Mouse (Mus musculus) C3H10T1/2 (cell line): Measurements from ENCODE around the gene Siglech. TPM values are rescaled to one million over a fixed set of nuclear protein-coding genes. Genes with fewer than 3 reads are reported as not detected.

Source experiments
- polyA plus RNA-seq, 2 experiments: library from polyadenylated mRNA; unstranded; fragments of >200 nt; fragmentation: generic; extraction: Trizol; gene quantifications; one replicate each; pipeline ENCODE4 v1.2.1; 2012; ENCODE audit warnings: missing spikeins in 2 of 2

Gene Siglech
- not detected for polyA plus RNA-seq

DNA sequence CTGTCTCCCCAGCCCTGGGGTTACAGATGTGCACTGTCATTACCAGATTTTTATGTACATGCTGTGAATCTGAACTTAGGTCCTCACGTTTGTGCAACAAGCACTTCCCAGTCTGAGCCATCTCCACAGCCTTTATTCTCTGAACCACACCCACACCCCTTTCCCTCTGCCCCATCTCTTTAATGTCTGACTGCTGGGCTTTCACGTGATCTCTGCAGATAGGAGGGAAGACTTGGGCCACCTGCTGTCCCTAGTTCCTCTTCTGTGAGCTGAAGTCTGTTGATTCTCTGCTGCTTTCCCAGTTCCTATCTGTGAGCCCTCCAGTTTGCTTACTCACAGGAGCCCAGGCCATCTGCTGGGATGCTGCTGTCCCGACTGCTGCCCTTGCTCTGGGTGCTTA, at the start of gene Siglech:
TSS of gene Siglech (plus strand) at position 253 of the 400 bp plus-strand sequence.

DNA sequence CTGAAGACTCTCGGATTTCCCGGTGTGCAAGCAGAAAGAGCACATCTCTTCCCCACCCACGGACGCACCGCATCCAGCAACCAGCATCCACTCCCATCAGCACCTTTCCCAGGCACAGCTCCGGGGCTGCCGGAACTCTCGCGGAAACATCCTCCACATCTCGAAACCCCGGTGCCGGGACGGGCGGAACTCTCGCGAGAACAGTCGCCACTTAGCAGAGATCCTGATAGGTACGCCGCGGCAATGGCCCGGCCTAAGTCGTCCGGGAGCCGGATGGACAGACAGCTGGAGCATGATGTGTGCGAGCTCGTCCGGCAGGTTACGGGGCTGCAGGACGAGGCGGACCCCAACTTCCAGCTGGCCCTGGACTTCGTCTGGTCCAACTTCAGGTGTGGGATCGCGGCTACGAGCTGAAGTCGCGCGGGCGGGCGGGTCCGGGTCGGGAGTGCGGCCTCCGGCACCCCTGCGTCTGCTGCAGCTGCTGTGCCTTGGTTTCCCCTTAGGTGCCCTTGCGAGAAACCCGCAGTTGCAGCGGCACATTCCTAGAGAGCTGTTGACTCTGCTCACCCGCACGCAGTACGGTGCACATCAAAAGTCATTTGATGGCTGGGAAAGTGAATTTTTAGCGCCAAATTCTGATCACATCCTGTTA, 26.1 kb downstream of the Siglech start, which contains the start of gene Tubgcp5:
TSS of gene Tubgcp5 (plus strand) at position 203 of the 652 bp plus-strand sequence.

Other genes starting within 250 kb of the Siglech start
- 1 to 10 TPM in 1 of 2 experiments, under 1 TPM in 1; 0.18 to 3.4 TPM for gene Tubgcp5, start 26.0 kb downstream of the Siglech start, polyA plus RNA-seq
- gene Cyfip1, start 73.6 kb downstream of the Siglech start, polyA plus RNA-seq = 10 to 100 TPM in 1 of 2 experiments, 1 to 10 TPM in 1; 4.8 to 35.0 TPM
- gene Nipa2, start 194.3 kb downstream of the Siglech start, polyA plus RNA-seq = 1 to 10 TPM; 1.0 to 6.7 TPM